Mouse (Mus musculus): ENCODE results near the gene Rhbdd2. TPM values are rescaled to one million over a fixed set of nuclear protein-coding genes. Genes with fewer than 3 reads are reported as not detected.
"Not testable (repeated sequence)": the region's sequence is repeated elsewhere in the genome, so short reads cannot be mapped to it uniquely, and the experiment has no call there.

Gene Rhbdd2
- polyA plus RNA-seq (2012; rRNA removed), result 58.1 and 62.4 TPM in 2 replicates

DNA sequence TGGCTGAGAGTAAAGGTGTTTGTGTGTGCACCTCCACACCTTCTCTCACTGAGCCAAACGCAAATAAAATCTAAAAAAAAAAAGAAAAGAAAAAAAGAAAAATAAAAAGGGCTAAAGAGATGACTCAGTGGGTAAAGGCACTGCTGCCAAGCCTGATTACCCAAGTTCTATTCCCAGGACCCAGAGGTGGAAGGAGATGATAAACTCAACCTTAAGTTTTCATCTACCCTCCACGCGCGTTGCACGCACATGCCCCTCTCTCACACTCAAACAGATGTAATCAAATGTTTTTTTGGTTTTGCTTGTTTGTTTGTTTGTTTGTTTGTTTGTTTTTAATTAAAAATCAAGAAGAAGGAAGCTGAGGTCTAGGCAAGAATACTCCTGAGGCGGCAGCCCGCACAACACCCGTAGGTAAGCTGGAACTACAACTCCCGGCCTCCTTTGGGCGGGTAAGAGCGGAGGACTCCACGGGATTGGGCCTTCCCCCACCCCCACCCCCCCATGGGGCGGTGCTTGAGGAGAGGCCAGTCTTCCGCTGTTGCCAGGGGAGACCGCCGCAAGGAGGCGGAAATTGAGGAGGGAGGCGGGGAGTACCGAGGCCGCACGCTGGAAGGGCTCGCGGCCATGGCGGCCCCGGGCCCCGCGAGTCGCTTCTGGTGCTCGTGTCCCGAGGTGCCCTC lies at the start of gene Rhbdd2:
Gene Rhbdd2 (plus strand): TSS at position 502 of the 680 bp plus-strand sequence.
- peak; percentile 96 to 98 for DNase-seq
- peak; percentile 80 for TF ChIP-seq POLR2A (IDR thresholded peaks at IDR 0.05; ENCODE audit: borderline replicate concordance, insufficient read depth, low read length)
- TF ChIP-seq CTCF (IDR thresholded peaks at IDR 0.05; ENCODE audit: borderline replicate concordance, insufficient read depth, low read depth, low read length), result peak; percentile 44; the same call in 1 of the 2 replicates
- peak within 1 kb of the TSS; percentile 85 for H3K4me3 ChIP-seq (replicated peaks; ENCODE audit: insufficient read depth, low read depth, low read length)
- peak within 1 kb of the TSS; percentile 67 for H3K27ac ChIP-seq (ENCODE audit: insufficient read depth, low read length)
- no peaks in the 10 kb centered on the region for H3K4me1 ChIP-seq (ENCODE audit: control insufficient read depth, insufficient read depth, low read length)
- H3K27me3 ChIP-seq (ENCODE audit: control insufficient read depth, insufficient read depth, low read length), result no peaks in the 10 kb centered on the region
- WGBS, result 15% methylated on average over 24 of the region's 30 CpGs

DNA sequence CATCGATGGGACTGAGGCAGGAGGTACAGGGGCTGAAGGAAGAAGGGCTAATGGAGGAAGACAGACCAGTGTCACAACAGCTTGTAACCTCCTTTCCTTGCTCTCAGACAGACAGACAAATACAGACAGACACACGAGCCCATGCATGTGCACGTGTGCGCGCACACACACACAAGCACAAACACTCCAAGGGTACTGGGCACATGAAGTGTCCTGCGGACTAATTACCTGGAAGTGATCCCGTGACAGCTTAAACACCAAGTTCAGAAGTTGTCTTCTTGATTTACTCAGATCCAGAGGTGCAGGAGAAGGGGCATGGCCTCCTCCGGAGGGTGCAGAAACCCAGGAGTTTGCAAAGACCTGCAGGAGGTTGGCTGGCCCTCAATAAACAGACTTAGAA lies 46.7 kb upstream of the Rhbdd2 start:
- no peak overlapping the region for H3K27ac ChIP-seq (ENCODE audit: insufficient read depth, low read length)
- H3K27me3 ChIP-seq (ENCODE audit: control insufficient read depth, insufficient read depth, low read length), result no peaks in the 10 kb centered on the region
- TF ChIP-seq CTCF (IDR thresholded peaks at IDR 0.05; ENCODE audit: borderline replicate concordance, insufficient read depth, low read depth, low read length), result no peak
- TF ChIP-seq POLR2A (IDR thresholded peaks at IDR 0.05; ENCODE audit: borderline replicate concordance, insufficient read depth, low read length), result no peak
- no peak overlapping the region for H3K4me3 ChIP-seq (replicated peaks; ENCODE audit: insufficient read depth, low read depth, low read length)
- no peaks in the 10 kb centered on the region for H3K4me1 ChIP-seq (ENCODE audit: control insufficient read depth, insufficient read depth, low read length)
- DNase-seq, result no peak
- 87% methylated on average over 8 of the region's 8 CpGs for WGBS

DNA sequence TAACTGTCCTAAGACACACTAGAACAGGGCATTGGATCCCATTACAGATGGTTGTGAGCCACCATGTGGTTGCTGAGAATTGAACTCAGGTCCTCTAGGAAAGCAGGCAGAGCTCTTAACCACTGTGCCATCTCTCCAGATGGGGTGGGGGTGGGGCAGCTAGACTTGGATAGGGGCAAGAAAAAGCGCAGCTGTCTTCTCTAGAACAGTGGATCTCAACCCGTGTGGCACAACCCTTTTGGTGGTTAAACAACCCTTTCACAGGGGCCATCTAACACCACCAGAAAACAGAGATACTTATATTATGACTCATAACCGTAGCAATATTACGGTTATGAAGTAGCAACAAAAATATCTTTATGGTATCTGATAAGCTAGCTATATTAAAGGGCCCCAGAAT lies 44.7 kb upstream of the Rhbdd2 start:
- no peak overlapping the region for H3K27ac ChIP-seq (ENCODE audit: insufficient read depth, low read length)
- no peak overlapping the region for H3K4me3 ChIP-seq (replicated peaks; ENCODE audit: insufficient read depth, low read depth, low read length)
- no peak for DNase-seq
- WGBS, result 75% methylated on average over 4 of the region's 4 CpGs
- no peaks in the 10 kb centered on the region for H3K4me1 ChIP-seq (ENCODE audit: control insufficient read depth, insufficient read depth, low read length)
- no peaks in the 10 kb centered on the region for H3K27me3 ChIP-seq (ENCODE audit: control insufficient read depth, insufficient read depth, low read length)
- TF ChIP-seq POLR2A (IDR thresholded peaks at IDR 0.05; ENCODE audit: borderline replicate concordance, insufficient read depth, low read length) (no peak), CTCF (IDR thresholded peaks at IDR 0.05; ENCODE audit: borderline replicate concordance, insufficient read depth, low read depth, low read length) (no peak)

DNA sequence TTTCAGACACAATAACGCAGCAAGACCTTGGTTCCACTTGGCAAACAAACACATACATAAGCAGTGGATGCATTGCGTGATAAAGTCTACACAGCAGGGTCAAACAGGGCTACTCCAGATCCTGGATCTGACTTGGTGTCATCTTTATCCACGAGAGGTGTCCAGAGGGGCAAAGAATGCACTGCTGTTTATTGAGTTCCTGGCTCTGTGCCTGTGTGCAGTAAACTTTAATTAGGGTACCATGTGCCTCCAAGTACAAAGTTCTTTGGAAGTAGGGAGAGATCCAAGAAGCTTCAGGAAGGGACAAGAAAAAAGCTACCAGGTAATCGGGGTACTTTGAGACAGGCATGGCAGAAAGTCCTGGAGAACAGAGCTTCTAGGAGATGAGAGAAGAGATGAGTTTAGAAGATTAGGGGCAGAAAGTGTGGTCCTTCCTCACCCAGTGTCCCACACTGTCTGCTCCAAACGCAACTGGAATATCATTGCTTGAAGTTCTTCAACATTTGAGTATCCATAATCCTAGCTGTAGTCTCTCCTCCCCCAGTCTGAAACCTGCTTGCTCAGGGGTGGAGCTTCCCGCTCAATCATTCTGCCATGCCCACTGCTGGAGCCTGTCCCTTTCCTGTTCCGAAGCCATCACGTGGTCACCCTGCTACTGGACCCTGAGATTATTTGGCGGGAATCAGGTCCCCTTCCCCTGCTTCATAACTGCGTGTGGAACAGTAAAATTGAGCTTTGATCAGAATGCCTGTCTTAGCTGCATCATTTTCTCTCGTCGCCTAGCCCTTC lies 42.2 kb upstream of the Rhbdd2 start:
- no peak overlapping the region for H3K4me3 ChIP-seq (replicated peaks; ENCODE audit: insufficient read depth, low read depth, low read length)
- no peak for DNase-seq
- no peaks in the 10 kb centered on the region for H3K4me1 ChIP-seq (ENCODE audit: control insufficient read depth, insufficient read depth, low read length)
- TF ChIP-seq CTCF (IDR thresholded peaks at IDR 0.05; ENCODE audit: borderline replicate concordance, insufficient read depth, low read depth, low read length) (no peak), POLR2A (IDR thresholded peaks at IDR 0.05; ENCODE audit: borderline replicate concordance, insufficient read depth, low read length) (no peak)
- no peak overlapping the region for H3K27ac ChIP-seq (ENCODE audit: insufficient read depth, low read length)
- no peaks in the 10 kb centered on the region for H3K27me3 ChIP-seq (ENCODE audit: control insufficient read depth, insufficient read depth, low read length)
- 75% methylated on average over 12 of the region's 12 CpGs for WGBS

DNA sequence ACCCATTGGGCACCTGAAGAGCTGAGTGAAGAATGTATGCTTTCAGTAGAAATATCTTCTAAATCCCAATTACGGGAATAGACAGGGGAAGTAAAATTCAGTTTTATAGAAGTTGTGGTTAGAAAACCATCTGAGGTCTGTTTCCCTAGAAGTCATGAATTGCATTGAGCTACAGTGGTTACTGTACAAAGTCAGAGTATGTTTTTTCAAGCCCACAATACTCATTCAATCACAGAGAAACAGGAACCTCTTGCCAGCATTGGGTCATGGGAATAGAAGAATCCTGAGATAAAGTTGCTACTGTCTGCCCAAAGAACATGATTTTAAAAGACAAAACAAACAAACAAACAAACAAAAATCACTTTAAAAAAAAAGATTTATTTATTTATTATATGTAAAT lies 27.8 kb upstream of the Rhbdd2 start:
- DNase-seq; H3K4me1 ChIP-seq (ENCODE audit: control insufficient read depth, insufficient read depth, low read length); H3K4me3 ChIP-seq (replicated peaks; ENCODE audit: insufficient read depth, low read depth, low read length); H3K27me3 ChIP-seq (ENCODE audit: control insufficient read depth, insufficient read depth, low read length); H3K27ac ChIP-seq (ENCODE audit: insufficient read depth, low read length): not testable (repeated sequence)
- WGBS, result no CpG with 5 or more reads among the region's 1 CpGs

DNA sequence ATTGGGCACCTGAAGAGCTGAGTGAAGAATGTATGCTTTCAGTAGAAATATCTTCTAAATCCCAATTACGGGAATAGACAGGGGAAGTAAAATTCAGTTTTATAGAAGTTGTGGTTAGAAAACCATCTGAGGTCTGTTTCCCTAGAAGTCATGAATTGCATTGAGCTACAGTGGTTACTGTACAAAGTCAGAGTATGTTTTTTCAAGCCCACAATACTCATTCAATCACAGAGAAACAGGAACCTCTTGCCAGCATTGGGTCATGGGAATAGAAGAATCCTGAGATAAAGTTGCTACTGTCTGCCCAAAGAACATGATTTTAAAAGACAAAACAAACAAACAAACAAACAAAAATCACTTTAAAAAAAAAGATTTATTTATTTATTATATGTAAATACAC lies 25.7 kb upstream of the Rhbdd2 start:
- H3K4me3 ChIP-seq (replicated peaks; ENCODE audit: insufficient read depth, low read depth, low read length); H3K27ac ChIP-seq (ENCODE audit: insufficient read depth, low read length); H3K27me3 ChIP-seq (ENCODE audit: control insufficient read depth, insufficient read depth, low read length); DNase-seq; H3K4me1 ChIP-seq (ENCODE audit: control insufficient read depth, insufficient read depth, low read length): not testable (repeated sequence)
- WGBS, result no CpG with 5 or more reads among the region's 1 CpGs

DNA sequence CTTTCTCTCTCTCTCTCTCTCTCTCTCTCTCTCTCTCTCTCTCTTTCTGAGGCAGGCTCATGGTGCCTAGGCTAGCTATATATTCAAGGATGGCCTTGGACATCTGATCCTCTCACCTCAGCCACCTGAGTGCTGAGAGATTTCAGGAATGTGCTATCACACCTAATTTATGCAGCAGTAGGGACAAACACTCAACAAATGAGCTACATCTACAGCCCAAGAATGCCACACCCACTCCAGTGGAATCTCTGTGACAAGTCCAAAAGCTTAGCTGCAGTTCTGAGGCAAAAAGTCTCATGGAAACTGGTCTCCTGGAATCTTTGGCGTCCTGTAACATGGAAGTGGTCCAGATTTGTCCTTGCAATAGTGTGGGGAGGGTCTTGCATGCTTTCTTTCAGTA lies 24.8 kb upstream of the Rhbdd2 start:
- H3K4me1 ChIP-seq (ENCODE audit: control insufficient read depth, insufficient read depth, low read length), result no peaks in the 10 kb centered on the region
- H3K27me3 ChIP-seq (ENCODE audit: control insufficient read depth, insufficient read depth, low read length), result no peaks in the 10 kb centered on the region
- 29% methylated on average over 1 of the region's 1 CpGs for WGBS
- H3K27ac ChIP-seq (ENCODE audit: insufficient read depth, low read length), result no peak overlapping the region
- TF ChIP-seq CTCF (IDR thresholded peaks at IDR 0.05; ENCODE audit: borderline replicate concordance, insufficient read depth, low read depth, low read length) (no peak), POLR2A (IDR thresholded peaks at IDR 0.05; ENCODE audit: borderline replicate concordance, insufficient read depth, low read length) (no peak)
- no peak for DNase-seq
- no peak overlapping the region for H3K4me3 ChIP-seq (replicated peaks; ENCODE audit: insufficient read depth, low read depth, low read length)

DNA sequence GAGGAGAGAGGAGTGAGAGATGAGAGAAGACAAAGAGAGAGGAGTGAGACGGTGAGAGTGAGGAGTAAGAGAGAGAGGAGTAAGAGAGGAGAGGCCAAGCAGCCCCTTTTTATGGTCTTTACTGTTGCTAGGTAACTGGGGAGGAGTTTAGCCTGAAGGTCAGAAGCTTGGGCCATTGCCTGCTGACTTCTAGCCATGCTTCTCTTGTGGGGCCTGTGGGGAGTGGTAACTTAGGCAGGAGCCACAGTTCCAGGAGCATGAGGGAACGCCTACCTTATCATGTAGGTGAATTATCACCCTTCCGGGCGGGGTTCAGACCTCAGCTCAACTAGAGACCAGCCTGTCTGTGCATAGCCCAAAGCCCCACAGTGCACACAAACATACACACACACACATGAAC lies 22.6 kb upstream of the Rhbdd2 start:
- no peak overlapping the region for H3K27ac ChIP-seq (ENCODE audit: insufficient read depth, low read length)
- TF ChIP-seq CTCF (IDR thresholded peaks at IDR 0.05; ENCODE audit: borderline replicate concordance, insufficient read depth, low read depth, low read length) (no peak), POLR2A (IDR thresholded peaks at IDR 0.05; ENCODE audit: borderline replicate concordance, insufficient read depth, low read length) (no peak)
- H3K27me3 ChIP-seq (ENCODE audit: control insufficient read depth, insufficient read depth, low read length), result no peaks in the 10 kb centered on the region
- 68% methylated on average over 4 of the region's 4 CpGs for WGBS
- H3K4me1 ChIP-seq (ENCODE audit: control insufficient read depth, insufficient read depth, low read length), result no peaks in the 10 kb centered on the region
- H3K4me3 ChIP-seq (replicated peaks; ENCODE audit: insufficient read depth, low read depth, low read length), result no peak overlapping the region
- DNase-seq, result no peak

DNA sequence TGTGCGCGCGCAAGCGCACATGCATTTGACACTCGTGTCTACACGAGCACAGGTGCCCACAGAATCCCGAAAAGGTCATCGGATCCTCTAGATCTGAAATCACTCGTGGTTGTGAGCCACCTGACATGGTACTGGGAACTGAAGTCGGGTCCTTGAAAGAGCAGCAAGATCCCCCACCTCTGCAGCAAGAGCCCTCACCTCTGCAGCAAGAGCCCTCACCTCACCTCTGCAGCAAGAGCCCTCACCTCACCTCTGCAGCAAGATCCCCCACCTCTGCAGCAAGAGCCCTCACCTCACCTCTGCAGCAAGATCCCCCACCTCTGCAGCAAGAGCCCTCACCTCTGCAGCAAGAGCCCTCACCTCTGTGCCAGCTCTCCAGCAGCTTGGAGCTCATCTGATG lies 12.7 kb upstream of the Rhbdd2 start:
- 86% methylated on average over 10 of the region's 10 CpGs for WGBS
- H3K27me3 ChIP-seq (ENCODE audit: control insufficient read depth, insufficient read depth, low read length); DNase-seq; H3K4me1 ChIP-seq (ENCODE audit: control insufficient read depth, insufficient read depth, low read length); H3K27ac ChIP-seq (ENCODE audit: insufficient read depth, low read length); H3K4me3 ChIP-seq (replicated peaks; ENCODE audit: insufficient read depth, low read depth, low read length): not testable (repeated sequence)

All from cerebellum, adult 2 months (tissue).